Mouse (Mus musculus): ENCODE results near the gene Slc39a11.

GRCm38 (mm10) chr11:113634699-113635121 is 15.2 kb downstream of the Slc39a11 start:
- TF ChIP-seq TAL1 (IDR thresholded peaks at IDR 0.05; ENCODE audit: low read length) (no peak), GATA1 (IDR thresholded peaks at IDR 0.05; ENCODE audit: low read length) (no peak)
